Mouse (Mus musculus) right cerebral cortex, adult 18-20 months (tissue): ENCODE measurements around the gene A930004D18Rik.

ENCODE experiments used
- DNase-seq: peaks from one replicate; pipeline ENCODE4 v3.0.0; 2022; ENCODE audit warnings: mixed read lengths

The A930004D18Rik gene

DNA sequence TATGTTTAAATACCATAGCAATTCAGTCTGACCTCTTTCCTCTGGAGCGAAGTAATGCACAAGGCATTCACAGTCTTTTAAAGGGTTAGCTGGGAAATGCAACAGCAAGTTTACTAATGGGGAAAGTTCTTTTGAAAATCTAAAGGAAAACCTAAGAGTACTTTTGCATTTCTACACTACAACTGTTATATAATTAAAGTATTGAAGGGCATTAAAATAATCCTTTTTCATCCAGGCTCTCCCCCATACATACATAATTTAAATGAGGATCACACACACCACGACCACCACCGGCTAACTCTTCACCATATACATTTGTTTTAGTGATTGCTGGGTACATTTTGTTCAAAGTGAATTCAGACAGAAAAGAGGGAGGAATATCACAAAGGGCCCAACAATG is 15.0 kb upstream of the A930004D18Rik start:
- no peak for DNase-seq

GRCm38 (mm10) chr2:18051831-18052170 is 14.3 kb upstream of the A930004D18Rik start:
- no peak for DNase-seq

- no peak for DNase-seq
These were observed 13.7 kb upstream of the A930004D18Rik start for GRCm38 (mm10) chr2:18051026-18051830.

- DNase-seq = no peak
These were observed 13.0 kb upstream of the A930004D18Rik start for GRCm38 (mm10) chr2:18050541-18050985.

- DNase-seq = no peak
These were observed 12.5 kb upstream of the A930004D18Rik start for GRCm38 (mm10) chr2:18050018-18050417.

DNA sequence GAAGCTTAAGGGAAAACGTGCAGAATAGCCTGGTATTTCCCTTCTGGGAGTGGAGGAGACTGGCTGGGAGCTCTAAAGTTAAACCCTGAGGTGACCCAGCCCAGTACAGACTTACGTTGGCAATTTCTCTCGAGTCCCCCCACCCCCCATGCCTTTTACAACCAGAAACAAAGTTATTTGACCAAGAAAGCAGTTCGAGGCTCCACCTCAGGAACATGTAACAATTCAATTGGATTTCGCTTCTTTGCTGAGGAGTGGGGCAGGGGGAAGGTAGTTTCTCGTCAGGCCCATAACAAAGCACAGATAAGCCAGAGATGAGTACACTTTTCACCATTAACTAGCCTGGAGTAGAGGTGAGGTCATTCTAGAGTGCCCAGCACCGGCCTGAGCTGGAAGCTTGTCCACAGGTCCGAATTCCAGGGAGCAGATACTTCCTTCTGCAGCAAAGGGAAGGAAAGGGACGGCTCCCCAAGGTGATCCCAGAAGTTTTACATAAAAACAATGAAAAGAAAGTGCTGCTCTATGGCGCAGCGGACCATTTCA is 11.8 kb upstream of the A930004D18Rik start:
- no peak for DNase-seq

DNA sequence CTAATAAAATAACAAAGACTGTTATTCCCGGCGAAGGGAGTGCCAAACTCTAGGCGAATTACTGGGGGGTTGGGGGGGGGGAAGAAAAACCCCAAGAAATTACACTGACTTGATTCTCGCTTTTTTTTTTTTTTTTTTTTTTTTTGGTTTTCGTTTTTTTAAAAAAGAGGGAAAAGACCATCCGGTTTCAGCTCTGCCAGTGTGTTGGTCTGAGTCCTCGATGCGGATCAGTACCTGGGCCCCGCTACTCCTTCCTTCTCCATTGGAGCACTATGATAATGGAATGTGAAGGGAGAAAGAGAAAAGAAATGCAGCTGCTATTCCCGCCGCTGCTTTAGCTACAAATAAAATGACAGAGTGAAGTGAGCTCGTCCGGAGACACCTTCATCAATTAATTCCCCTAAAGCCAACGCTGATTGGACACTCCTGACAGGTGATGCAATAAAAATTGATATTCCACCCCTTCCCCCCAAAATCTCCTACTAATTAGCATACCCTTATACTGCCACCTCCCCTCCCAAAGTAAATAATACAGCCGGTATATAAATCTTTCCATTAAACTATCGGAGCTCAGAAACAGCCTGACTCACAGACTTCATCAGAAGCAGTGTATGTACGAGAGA is 11.0 kb upstream of the A930004D18Rik start, which contains the start of gene Skida1:
TSS of gene Skida1 (minus strand) at position 599 of the 623 bp plus-strand sequence.
- no peak for DNase-seq

DNA sequence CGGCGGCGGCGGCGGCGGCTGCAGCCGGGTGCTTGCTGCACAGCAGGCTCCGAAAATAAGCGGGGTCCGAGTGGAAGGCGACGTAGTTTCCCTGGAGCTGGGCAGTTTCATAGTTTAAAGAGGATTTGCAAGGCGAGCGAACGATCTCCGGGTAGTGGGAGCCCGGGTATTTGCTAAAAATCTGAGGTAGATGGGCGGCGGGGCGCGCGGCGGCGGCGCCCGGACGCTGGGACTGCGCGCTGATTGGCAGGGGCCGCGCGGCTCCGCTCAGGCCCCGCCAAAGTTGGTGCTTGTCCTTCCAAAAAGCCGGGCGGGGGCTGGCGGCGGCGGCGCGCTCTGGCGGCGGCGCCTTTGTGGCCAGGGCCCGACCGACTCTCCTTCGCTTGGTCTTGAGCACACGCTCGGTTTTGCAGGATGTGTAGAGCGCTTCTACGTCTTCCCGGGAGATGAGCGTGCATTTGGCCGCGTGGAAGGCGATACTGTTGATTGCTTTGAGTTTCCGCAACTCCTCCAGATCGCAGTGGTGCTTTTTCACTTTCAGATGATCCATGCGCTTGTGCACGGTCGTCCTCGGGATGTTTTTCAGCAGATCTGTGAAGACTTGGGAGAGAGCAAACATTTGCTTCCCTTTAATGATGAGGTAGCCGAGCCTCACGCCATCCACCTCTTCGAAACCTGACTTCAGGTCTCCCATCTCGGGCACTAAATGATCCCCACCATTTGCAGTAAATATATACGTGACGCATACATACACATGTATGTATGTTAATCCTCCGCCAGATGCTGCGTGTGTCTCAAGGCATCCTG is 10.3 kb upstream of the A930004D18Rik start:
- peak; percentile 67 for DNase-seq

DNA sequence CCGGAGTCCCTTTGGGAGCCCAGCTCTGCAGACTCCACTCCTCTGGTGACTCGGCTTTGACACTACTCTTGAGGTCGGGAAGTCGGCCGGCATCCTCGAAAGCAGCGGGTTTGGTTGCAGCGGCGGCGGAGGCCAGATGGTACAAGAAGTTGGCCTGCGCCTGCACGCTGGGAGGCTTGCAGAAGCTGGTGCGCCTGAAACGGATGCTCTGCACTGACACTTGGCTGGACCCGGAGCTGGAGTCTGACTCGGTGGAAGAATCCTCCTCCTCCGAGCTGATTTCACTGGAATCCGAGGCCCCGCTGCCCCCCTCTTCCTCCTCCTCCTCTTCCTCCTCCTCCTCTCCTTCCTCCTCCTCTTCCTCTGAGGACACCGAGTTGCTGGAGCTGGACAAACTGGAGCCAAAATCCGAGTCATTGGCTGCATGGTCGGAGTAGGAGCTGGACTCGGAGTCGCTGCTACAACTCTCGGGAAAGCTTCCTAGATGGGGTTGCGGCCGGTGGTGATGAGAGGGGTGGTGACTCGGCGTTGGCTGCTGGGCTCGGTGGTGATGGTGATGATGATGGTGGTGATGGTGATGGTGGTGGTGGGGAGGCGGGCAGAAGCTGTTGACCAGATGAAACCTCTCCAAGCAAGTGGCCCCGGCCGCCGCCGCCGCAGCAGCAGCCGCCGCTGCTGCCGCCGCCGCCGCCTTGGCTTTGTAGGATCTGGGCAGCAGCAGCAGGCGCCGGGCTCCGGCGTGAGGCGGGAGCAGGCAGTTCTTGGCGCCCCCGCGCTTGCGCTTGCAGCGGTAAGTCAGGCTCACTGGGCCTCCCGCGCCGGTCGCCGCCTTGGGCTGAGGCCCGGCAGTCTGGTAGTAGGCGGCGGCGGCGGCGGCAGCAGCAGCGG is 9.5 kb upstream of the A930004D18Rik start:
- DNase-seq = peak; percentile 79

- DNase-seq = no peak
These were observed 8.6 kb upstream of the A930004D18Rik start for GRCm38 (mm10) chr2:18046186-18046585.

GRCm38 (mm10) chr2:18045781-18046181 is 8.2 kb upstream of the A930004D18Rik start:
- DNase-seq = no peak

DNA sequence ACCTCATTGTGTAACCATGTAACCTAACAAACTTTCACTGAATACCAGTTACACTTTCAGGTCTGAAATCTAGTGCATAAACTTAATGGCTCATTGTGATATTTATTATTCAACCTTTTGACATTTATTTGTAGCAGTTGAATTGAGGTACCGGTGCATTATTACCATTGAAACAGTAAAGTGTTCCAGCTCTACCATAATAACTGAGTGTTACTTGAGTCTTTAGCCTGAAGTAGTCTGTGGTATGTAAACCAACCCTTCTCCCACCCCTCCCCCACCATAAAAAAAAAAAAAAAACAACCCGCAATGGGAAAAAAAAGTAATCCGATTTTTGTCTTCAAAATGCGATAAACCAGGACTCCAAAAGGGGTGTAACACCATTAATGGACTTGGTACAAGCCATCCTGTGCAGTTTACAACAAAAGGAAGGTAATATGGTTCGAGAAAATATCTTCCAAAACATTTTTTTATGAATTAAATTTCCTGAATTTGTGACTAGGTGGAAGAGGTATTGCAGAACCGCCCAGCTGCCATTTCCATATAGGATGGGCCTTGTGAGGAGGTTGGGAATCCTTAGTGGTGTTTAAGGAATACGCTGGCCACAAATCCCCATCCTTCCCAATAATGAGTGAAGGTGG is 7.7 kb upstream of the A930004D18Rik start:
- no peak for DNase-seq

DNA sequence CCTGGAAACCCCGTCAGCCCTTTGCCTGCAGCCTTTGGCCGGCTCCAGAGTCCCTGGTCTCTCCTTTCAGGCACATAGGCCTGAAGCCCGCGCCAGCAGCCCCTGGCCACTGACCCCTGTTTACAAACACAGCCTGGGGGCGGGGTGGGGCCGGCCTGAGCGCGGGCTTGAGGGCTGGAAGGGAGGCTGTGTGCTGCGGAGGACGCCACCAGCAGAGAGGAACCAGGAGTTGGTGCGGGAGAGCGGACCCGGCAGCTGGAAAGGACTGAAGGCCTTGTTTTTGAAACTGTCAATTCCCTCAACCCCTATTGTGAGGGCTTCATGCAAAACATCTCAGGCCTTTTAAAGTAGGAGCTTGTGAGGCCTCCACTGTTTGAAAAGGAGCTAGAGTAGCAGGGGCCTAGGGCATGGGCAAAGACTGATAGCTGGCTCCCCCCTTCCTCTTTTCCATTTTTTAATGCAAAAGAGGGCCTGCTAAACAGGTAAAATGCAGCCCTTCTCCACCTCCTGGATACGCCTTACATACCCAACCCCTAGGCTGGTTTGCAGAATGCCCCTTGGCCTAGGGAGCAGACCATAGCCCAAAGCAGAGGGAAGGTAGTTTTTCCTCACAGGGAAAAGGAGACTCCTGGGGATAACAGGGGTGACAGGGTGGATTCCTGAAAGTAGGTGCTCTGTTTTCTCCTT is 3.8 kb upstream of the A930004D18Rik start:
- no peak for DNase-seq

- DNase-seq = no peak
These were observed 3.0 kb upstream of the A930004D18Rik start for GRCm38 (mm10) chr2:18040347-18041160.

- no peak for DNase-seq
These were observed 2.2 kb upstream of the A930004D18Rik start for GRCm38 (mm10) chr2:18039566-18040290.

GRCm38 (mm10) chr2:18038895-18039371 is 1.4 kb upstream of the A930004D18Rik start:
- no peak for DNase-seq

DNA sequence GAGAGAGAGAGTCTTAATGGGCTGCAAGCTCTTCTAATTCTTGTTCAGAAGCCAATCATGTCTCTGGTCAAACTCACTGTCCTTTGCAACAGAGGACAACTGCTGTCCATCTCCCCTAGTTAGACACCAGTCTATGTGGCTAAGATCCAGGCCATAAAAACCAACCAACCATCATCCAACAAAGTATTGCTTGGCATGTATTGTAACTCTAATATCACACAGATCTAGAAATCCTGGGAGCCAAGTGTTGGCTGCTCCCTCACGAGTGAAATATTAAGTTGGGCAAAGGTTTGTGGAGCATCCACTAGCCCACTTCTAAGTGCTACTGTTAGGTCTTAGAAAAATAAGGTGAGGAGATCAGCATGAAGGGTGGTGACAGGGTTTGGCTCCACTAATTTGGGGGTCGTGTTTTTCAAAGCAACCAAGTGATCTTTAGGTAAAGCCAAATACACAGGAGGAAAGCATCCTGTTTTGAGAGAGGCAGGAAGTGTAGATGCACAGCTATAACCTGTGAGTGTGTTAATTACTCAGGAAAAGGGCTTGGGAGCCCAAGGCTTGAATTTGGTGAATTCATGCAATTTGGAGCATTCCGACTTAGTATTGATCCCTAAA is 710 bp upstream of the A930004D18Rik start:
- DNase-seq = no peak

DNA sequence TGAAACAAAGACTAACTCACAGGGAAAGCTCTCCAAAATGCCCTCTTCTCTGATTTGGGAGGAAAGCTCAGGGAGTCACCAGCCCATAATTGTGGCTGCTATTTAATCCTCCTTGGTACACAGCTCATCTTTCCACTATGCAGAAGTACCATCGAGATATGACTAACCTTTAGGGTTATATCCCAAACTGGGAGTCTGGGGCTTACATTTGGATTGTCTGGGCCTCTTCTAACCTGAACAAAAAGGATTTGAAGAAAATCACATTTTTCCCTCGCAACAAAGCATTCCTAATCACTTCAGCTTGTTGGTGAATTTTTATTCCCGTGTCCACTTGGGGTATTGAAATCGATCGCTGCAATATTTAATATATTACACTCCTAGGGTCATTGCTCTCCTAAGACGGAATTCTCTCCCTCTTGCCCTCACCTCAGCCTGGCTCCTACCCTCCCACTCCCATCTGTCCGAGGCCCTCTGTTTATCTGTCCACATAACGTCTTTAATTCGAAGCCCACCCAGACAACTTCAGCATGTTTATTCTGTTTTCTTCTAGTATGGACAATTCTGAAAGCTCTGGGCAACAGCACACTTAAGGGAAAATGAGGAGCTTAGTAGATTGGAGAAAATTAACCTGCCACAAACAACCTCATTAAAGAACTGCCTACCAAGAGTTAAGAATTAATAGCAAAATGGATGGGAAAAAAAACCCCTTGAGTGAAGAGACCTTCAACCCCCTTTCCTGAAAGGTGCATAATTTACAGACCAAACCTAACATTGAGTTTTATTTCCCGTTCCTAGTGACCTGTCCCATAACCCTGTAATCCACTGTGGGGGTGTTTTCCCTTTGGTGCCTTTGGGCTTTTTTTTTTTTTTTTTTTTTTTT is 2.9 kb downstream of the A930004D18Rik start:
- DNase-seq = no peak
